Mouse (Mus musculus) hindbrain, postnatal 0 days (tissue): ENCODE results near the gene Ephb1. TPM values are rescaled to one million over a fixed set of nuclear protein-coding genes. Genes with fewer than 3 reads are reported as not detected.

Experiments used
- ATAC-seq: fragments of 200-750 bp; cut with Nextera tagmentation; 2 replicates; pipeline ENCODE4 v1.8.0; 2017; ENCODE audit warnings: mild to moderate bottlenecking, moderate TSS enrichment, moderate library complexity
- DNase-seq: peaks from one replicate; pipeline ENCODE4 v3.0.0-alpha.2; 2015; ENCODE audit warnings: low spot score
- H3K27ac ChIP-seq: fragments of 300-500 bp; sonication (generic); 2 replicates; pipeline ENCODE4 v1.5.1; 2014; ENCODE audit warnings: mild to moderate bottlenecking
- H3K27me3 ChIP-seq: fragments of 300-500 bp; sonication (generic); 2 replicates; pipeline ENCODE4 v1.6.1; 2014; ENCODE audit warnings: low read length, mixed read lengths; ENCODE audit not compliant: insufficient read depth
- H3K36me3 ChIP-seq: fragments of 300-500 bp; sonication (generic); 2 replicates; pipeline ENCODE4 v1.6.1; 2014; ENCODE audit warnings: low read length, mixed read lengths; ENCODE audit not compliant: insufficient read depth
- H3K4me1 ChIP-seq: fragments of 300-500 bp; sonication (generic); 2 replicates; pipeline ENCODE4 v1.6.1; 2014; ENCODE audit warnings: antibody characterized with exemption, low read length, mixed read lengths; ENCODE audit not compliant: insufficient read depth
- H3K4me2 ChIP-seq: fragments of 300-500 bp; sonication (generic); 2 replicates; pipeline ENCODE4 v1.6.1; 2014; ENCODE audit warnings: low read depth, mild to moderate bottlenecking, low read length, moderate library complexity, mixed read lengths
- H3K4me3 ChIP-seq: fragments of 300-500 bp; sonication (generic); 2 replicates; pipeline ENCODE4 v1.5.1; 2014; ENCODE audit warnings: low read length
- H3K9ac ChIP-seq: fragments of 300-500 bp; sonication (generic); replicated peaks from 2 replicates; pipeline ENCODE4 v1.6.1; 2014; ENCODE audit warnings: mild to moderate bottlenecking, low read length, moderate library complexity, mixed read lengths
- H3K9me3 ChIP-seq: fragments of 300-500 bp; sonication (generic); 2 replicates; pipeline ENCODE4 v1.6.1; 2016; ENCODE audit warnings: low read length, mixed read lengths
- CTCF ChIP-seq: IDR thresholded peaks from 2 replicates; pipeline ENCODE4 v1.5.1; 2016; ENCODE audit warnings: antibody characterized with exemption, control low read depth, low read depth
- WGBS: fragments of 180-500 bp; shearing (Covaris S2); extraction: QIAGEN DNeasy Blood & Tissue Kit; methylation state at CpG from one replicate; pipeline ENCODE4 v1.1.7; 2014; 5-methylcytosine and 5-hydroxymethylcytosine counted together
- polyA plus RNA-seq: library from polyadenylated mRNA; unstranded; fragments of >200 nt; fragmentation: Nextera tagmentation; extraction: Ambion mirVana; gene quantifications from 2 replicates; pipeline ENCODE4 v1.2.1, GENCODE M21; 2015
- total RNA-seq: library from RNA; depleted of rRNA; stranded (reverse); fragments of >200 nt; gene quantifications from 2 replicates; pipeline ENCODE4 v1.2.3, GENCODE M21; 2014

Gene Ephb1
- total and polyA plus RNA-seq, 2 experiments from 2014 or later, result 39.6 to 50.3 TPM

GRCm38 (mm10) chr9:102075539-102075938, 279.0 kb downstream of the Ephb1 start:
- no peak for TF ChIP-seq CTCF
- Histone ChIP-seq H3K4me2 (no peak overlapping the region), H3K9me3 (no peaks in the 10 kb centered on the region), H3K36me3 (no peaks in the 10 kb centered on the region), H3K27ac (no peak overlapping the region), H3K4me1 (no peaks in the 10 kb centered on the region; the same call in 1 of the 2 replicates), H3K4me3 (no peak overlapping the region), H3K9ac (no peak overlapping the region), H3K27me3 (no peaks in the 10 kb centered on the region)
- ATAC-seq, result no peak
- WGBS, result 37% methylated on average over 4 of the region's 4 CpGs
- DNase-seq, result no peak

- H3K9me3 ChIP-seq, result no peaks in the 10 kb centered on the region
- no peak overlapping the region for H3K27ac ChIP-seq
- ATAC-seq, result peak; percentile 43; the same call in 1 of the 2 replicates
Measured at GRCm38 (mm10) chr9:102073404-102073803, 281.1 kb downstream of the Ephb1 start.

GRCm38 (mm10) chr9:102069151-102069882, 285.2 kb downstream of the Ephb1 start:
- ATAC-seq (no peak), DNase-seq (no peak)
- no peaks in the 10 kb centered on the region for H3K9me3 ChIP-seq
- no peak overlapping the region for H3K27ac ChIP-seq
- TF ChIP-seq CTCF, result no peak
- no peak overlapping the region for H3K9ac ChIP-seq
- no peaks in the 10 kb centered on the region for H3K27me3 ChIP-seq
- no peaks in the 10 kb centered on the region for H3K4me1 ChIP-seq
- WGBS, result 26% methylated on average over 3 of the region's 3 CpGs
- H3K4me3 ChIP-seq, result no peak overlapping the region
- H3K36me3 ChIP-seq, result no peaks in the 10 kb centered on the region
- no peak overlapping the region for H3K4me2 ChIP-seq

More at GRCm38 (mm10) chr9:102073404-102073803, 281.1 kb downstream of the Ephb1 start:
- Histone ChIP-seq H3K4me3 (no peak overlapping the region), H3K36me3 (no peaks in the 10 kb centered on the region), H3K27me3 (no peaks in the 10 kb centered on the region), H3K4me1 (no peaks in the 10 kb centered on the region; the same call in 1 of the 2 replicates), H3K4me2 (no peak overlapping the region), H3K9ac (no peak overlapping the region)
- no peak for TF ChIP-seq CTCF
- 86% methylated on average over 5 of the region's 5 CpGs for WGBS
- no peak for DNase-seq

GRCm38 (mm10) chr9:102066601-102067000, 287.9 kb downstream of the Ephb1 start:
- Histone ChIP-seq H3K9me3 (no peaks in the 10 kb centered on the region), H3K9ac (no peak overlapping the region), H3K4me3 (no peak overlapping the region), H3K4me1 (no peaks in the 10 kb centered on the region), H3K27ac (no peak overlapping the region), H3K27me3 (no peaks in the 10 kb centered on the region), H3K4me2 (no peak overlapping the region), H3K36me3 (no peaks in the 10 kb centered on the region)
- WGBS, result 73% methylated on average over 10 of the region's 10 CpGs
- no peak for ATAC-seq
- DNase-seq, result no peak
- TF ChIP-seq CTCF, result no peak

- no peaks in the 10 kb centered on the region for H3K27me3 ChIP-seq
- ATAC-seq (peak; percentile 77), DNase-seq (peak; percentile 67)
- 16% methylated on average over 2 of the region's 2 CpGs for WGBS
- no peak overlapping the region for H3K4me2 ChIP-seq
- no peak for TF ChIP-seq CTCF
- no peaks in the 10 kb centered on the region for H3K36me3 ChIP-seq
- no peak overlapping the region for H3K9ac ChIP-seq
- no peak overlapping the region for H3K27ac ChIP-seq
- H3K9me3 ChIP-seq, result no peaks in the 10 kb centered on the region
- H3K4me1 ChIP-seq, result peaks cover 5% of the 10 kb centered on the region; the same call in 1 of the 2 replicates
- no peak overlapping the region for H3K4me3 ChIP-seq
Measured at GRCm38 (mm10) chr9:102045886-102046285, 308.6 kb downstream of the Ephb1 start.

- no peak overlapping the region for H3K4me3 ChIP-seq
- peaks cover 5% of the 10 kb centered on the region; the same call in 1 of the 2 replicates for H3K4me1 ChIP-seq
- no peak overlapping the region for H3K4me2 ChIP-seq
- H3K9me3 ChIP-seq, result no peaks in the 10 kb centered on the region
- ATAC-seq, result peak; percentile 50; the same call in 1 of the 2 replicates
- H3K9ac ChIP-seq, result no peak overlapping the region
- WGBS, result 23% methylated on average over 8 of the region's 8 CpGs
- no peak for TF ChIP-seq CTCF
- H3K36me3 ChIP-seq, result no peaks in the 10 kb centered on the region
- no peak for DNase-seq
- H3K27me3 ChIP-seq, result no peaks in the 10 kb centered on the region
- no peak overlapping the region for H3K27ac ChIP-seq
Measured at GRCm38 (mm10) chr9:102045111-102045861, 309.2 kb downstream of the Ephb1 start.
